Mouse (Mus musculus): ENCODE results near the gene Pak2.

GRCm38 (mm10) chr16:32042367-32042766 lies 36.8 kb downstream of the Pak2 start:
- TF ChIP-seq CTCF (IDR thresholded peaks at IDR 0.05; ENCODE audit: borderline replicate concordance, insufficient read depth, low read length) (no peak), POLR2A (IDR thresholded peaks at IDR 0.05; ENCODE audit: low read depth, low read length) (no peak)

All from embryonic fibroblast, embryonic 13.5 days (primary cell).